Mouse (Mus musculus): ENCODE data around the gene Gpr37l1.

DNA sequence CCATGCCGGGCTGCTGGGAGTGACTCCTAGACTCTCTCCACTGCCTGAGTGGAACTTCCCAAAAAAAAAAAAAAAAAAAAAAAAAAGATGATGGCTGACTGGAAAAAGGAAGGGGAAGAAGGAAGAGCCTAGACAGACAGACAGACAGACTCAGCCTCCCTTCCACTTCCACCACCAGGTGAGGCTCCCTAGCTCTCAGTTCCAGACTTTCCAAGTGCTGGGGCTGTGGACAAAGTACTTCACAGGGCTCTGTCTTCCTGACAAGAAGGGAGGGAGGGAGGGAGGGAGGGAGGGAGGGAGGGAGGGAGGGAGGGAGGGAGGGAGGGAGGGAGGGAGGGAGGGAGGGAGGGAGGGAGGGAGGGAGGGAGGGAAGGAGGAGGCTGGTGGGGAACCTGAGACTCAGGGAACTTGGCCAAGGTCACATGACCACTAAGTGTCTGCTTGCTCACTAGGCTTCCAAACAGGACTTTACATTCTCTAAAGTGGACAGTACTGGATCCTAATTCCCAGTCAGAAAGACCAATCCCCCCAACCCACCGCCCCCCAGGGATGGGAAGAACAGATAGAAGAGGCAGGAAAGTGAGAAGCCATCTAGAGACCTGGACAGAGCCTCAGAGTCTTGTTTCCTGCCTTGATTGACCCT is 37.0 kb downstream of the Gpr37l1 start:
- no peak for TF ChIP-seq POLR2A (IDR thresholded peaks at IDR 0.05; ENCODE audit: borderline replicate concordance, control insufficient read depth, low read depth, low read length)
- TF ChIP-seq CTCF (IDR thresholded peaks at IDR 0.05; ENCODE audit: control insufficient read depth, insufficient read depth, low read length), result no peak

All from bone marrow, adult 2 months (tissue).